Mouse (Mus musculus): ENCODE data around the gene Kcnab1.

- TF ChIP-seq CTCF (IDR thresholded peaks at IDR 0.05; ENCODE audit: low read depth, low read length) (no peak), POLR2A (IDR thresholded peaks at IDR 0.05; ENCODE audit: borderline replicate concordance, low read depth, low read length) (no peak)
Measured at GRCm38 (mm10) chr3:65301531-65301930, 192.3 kb downstream of the Kcnab1 start.

Data from bone marrow macrophage, adult 2 months (primary cell).